Mouse (Mus musculus) erythroblast, embryonic 14.5 days (primary cell): Measurements from ENCODE around the gene Epb41l4b.

Experiments used
- GATA1 ChIP-seq: IDR thresholded peaks from 2 replicates; pipeline ENCODE4 v1.6.1; 2012; ENCODE audit warnings: low read length, inconsistent platforms, mixed read lengths
- TAL1 ChIP-seq: IDR thresholded peaks from 3 replicates; pipeline ENCODE4 v1.6.1; 2012; ENCODE audit warnings: low read length, inconsistent platforms, mixed read lengths

DNA sequence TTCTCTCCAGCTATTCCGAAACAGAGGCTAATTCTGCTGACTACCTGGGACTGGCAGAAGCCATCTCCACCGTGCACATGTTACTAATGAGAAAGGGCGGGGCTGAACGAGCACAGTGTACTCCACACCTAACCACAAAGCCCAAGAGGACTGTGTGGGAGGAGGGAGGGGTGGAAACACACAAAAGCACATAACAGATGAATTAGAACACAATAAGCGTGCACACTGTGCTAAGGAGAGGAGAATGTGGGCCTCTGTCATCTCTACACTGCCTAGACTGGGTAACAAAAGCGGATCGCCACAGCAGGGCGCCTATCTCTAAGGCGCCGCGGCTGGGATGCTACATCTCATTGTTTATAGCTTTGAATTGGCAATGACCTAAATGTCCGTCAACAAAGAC, 51.9 kb downstream of the Epb41l4b start:
- TF ChIP-seq GATA1 (no peak), TAL1 (no peak)
